Mouse (Mus musculus) ES-E14 (cell line): ENCODE measurements around the gene Nos2.

Source experiments
- HCFC1 ChIP-seq: IDR thresholded peaks from 2 replicates; pipeline ENCODE4 v1.6.1; 2012; ENCODE audit warnings: low read length, inconsistent platforms, borderline replicate concordance; ENCODE audit not compliant: insufficient read depth
- ZC3H11A ChIP-seq: IDR thresholded peaks from 2 replicates; pipeline ENCODE4 v1.6.1; 2012; ENCODE audit warnings: low read depth, mild to moderate bottlenecking, inconsistent platforms, low read length, borderline replicate concordance

- TF ChIP-seq ZC3H11A, result no peak
- no peak for TF ChIP-seq HCFC1
These were observed 33.9 kb upstream of the Nos2 start for GRCm38 (mm10) chr11:78886693-78887092.
